Mouse (Mus musculus) hindbrain, embryonic 15.5 days (tissue): ENCODE measurements around the gene Hivep1. TPM values are rescaled to one million over a fixed set of nuclear protein-coding genes. Genes with fewer than 3 reads are reported as not detected.

Experiments
- ATAC-seq: fragments of 200-750 bp; cut with Nextera tagmentation; 2 replicates; pipeline ENCODE4 v1.8.0; 2017; ENCODE audit warnings: low read depth, moderate number of reproducible peaks, moderate TSS enrichment; ENCODE audit not compliant: low FRiP score
- H3K27ac ChIP-seq: fragments of 300-500 bp; sonication (generic); replicated peaks from 2 replicates; pipeline ENCODE4 v1.5.1; 2015; ENCODE audit warnings: mild to moderate bottlenecking, inconsistent platforms
- H3K27me3 ChIP-seq: fragments of 300-500 bp; sonication (generic); 2 replicates; pipeline ENCODE4 v1.6.1; 2015; ENCODE audit warnings: control low read depth, inconsistent platforms
- H3K36me3 ChIP-seq: fragments of 300-500 bp; sonication (generic); 2 replicates; pipeline ENCODE4 v1.6.1; 2015; ENCODE audit warnings: control low read depth, inconsistent platforms
- H3K4me1 ChIP-seq: fragments of 300-500 bp; sonication (generic); replicated peaks from 2 replicates; pipeline ENCODE4 v1.6.1; 2015; ENCODE audit warnings: control low read depth, inconsistent platforms
- H3K4me2 ChIP-seq: fragments of 300-500 bp; sonication (generic); 2 replicates; pipeline ENCODE4 v1.6.1; 2015; ENCODE audit warnings: moderate library complexity, mild to moderate bottlenecking, inconsistent platforms
- H3K4me3 ChIP-seq: fragments of 300-500 bp; sonication (generic); 2 replicates; pipeline ENCODE4 v1.5.1; 2015; ENCODE audit warnings: mild to moderate bottlenecking, inconsistent platforms
- H3K9ac ChIP-seq: fragments of 300-500 bp; sonication (generic); 2 replicates; pipeline ENCODE4 v1.6.1; 2015; ENCODE audit warnings: inconsistent platforms
- H3K9me3 ChIP-seq: fragments of 300-500 bp; sonication (generic); 2 replicates; pipeline ENCODE4 v1.6.1; 2016; ENCODE audit warnings: control low read depth, inconsistent platforms
- WGBS: fragments of 180-500 bp; shearing (Covaris S2); methylation state at CpG from one replicate; pipeline ENCODE4 v1.1.7; 2015; 5-methylcytosine and 5-hydroxymethylcytosine counted together
- polyA plus RNA-seq: library from polyadenylated mRNA; unstranded; fragments of >200 nt; fragmentation: Nextera tagmentation; extraction: Ambion mirVana; gene quantifications from 2 replicates; pipeline ENCODE4 v1.2.1, GENCODE M21; 2015

Hivep1 gene
- 16.6 and 18.9 TPM in 2 replicates for polyA plus RNA-seq

- H3K4me1 ChIP-seq, result peaks cover 43% of the 10 kb centered on the region
- peak; percentile 66 for ATAC-seq
- peak within 1 kb of the TSS; percentile 91 for H3K9ac ChIP-seq
- WGBS, result under 1% methylated on average over 52 of the region's 100 CpGs
- H3K4me2 ChIP-seq, result peak within 1 kb of the TSS; percentile 96
- H3K9me3 ChIP-seq, result no peaks in the 10 kb centered on the region
- H3K27ac ChIP-seq, result peak within 1 kb of the TSS; percentile 95
- peaks cover 17% of the 10 kb centered on the region for H3K36me3 ChIP-seq
- H3K27me3 ChIP-seq, result no peaks in the 10 kb centered on the region
- peak within 1 kb of the TSS; percentile 91 for H3K4me3 ChIP-seq
Observed at GRCm38 (mm10) chr13:42051961-42052695, at the start of gene Hivep1. Gene Hivep1 (plus strand): TSS chr13:42052021.

- H3K4me1 ChIP-seq, result peaks cover 5% of the 10 kb centered on the region; the same call in 1 of the 2 replicates
Observed at GRCm38 (mm10) chr13:42015484-42016045, 36.3 kb upstream of the Hivep1 start.

GRCm38 (mm10) chr13:42016218-42016617, 35.6 kb upstream of the Hivep1 start:
- no peaks in the 10 kb centered on the region for H3K36me3 ChIP-seq
- no peak overlapping the region for H3K27ac ChIP-seq
- no peaks in the 10 kb centered on the region for H3K27me3 ChIP-seq
- 65% methylated on average over 5 of the region's 5 CpGs for WGBS
- H3K4me1 ChIP-seq, result peaks cover 5% of the 10 kb centered on the region; the same call in 1 of the 2 replicates
- ATAC-seq, result no peak
- H3K9ac ChIP-seq, result no peak overlapping the region
- no peak overlapping the region for H3K4me3 ChIP-seq
- H3K4me2 ChIP-seq, result no peak overlapping the region
- H3K9me3 ChIP-seq, result no peaks in the 10 kb centered on the region

More at GRCm38 (mm10) chr13:42015484-42016045, 36.3 kb upstream of the Hivep1 start:
- Histone ChIP-seq H3K27ac (no peak overlapping the region), H3K9me3 (no peaks in the 10 kb centered on the region), H3K9ac (no peak overlapping the region), H3K27me3 (no peaks in the 10 kb centered on the region), H3K36me3 (no peaks in the 10 kb centered on the region), H3K4me2 (no peak overlapping the region), H3K4me3 (no peak overlapping the region)
- no peak for ATAC-seq
- WGBS, result 63% methylated on average over 10 of the region's 10 CpGs

GRCm38 (mm10) chr13:42018356-42018755, 33.5 kb upstream of the Hivep1 start:
- no peaks in the 10 kb centered on the region for H3K27me3 ChIP-seq
- H3K4me1 ChIP-seq, result peaks cover 5% of the 10 kb centered on the region; the same call in 1 of the 2 replicates
- no peaks in the 10 kb centered on the region for H3K36me3 ChIP-seq
- no peak overlapping the region for H3K4me2 ChIP-seq
- no peaks in the 10 kb centered on the region for H3K9me3 ChIP-seq
- no peak for ATAC-seq
- no peak overlapping the region for H3K4me3 ChIP-seq
- no peak overlapping the region for H3K27ac ChIP-seq
- 60% methylated on average over 2 of the region's 2 CpGs for WGBS
- no peak overlapping the region for H3K9ac ChIP-seq

GRCm38 (mm10) chr13:42041203-42041602, 10.6 kb upstream of the Hivep1 start:
- no peak overlapping the region for H3K4me2 ChIP-seq
- no peaks in the 10 kb centered on the region for H3K27me3 ChIP-seq
- 22% methylated on average over 2 of the region's 2 CpGs for WGBS
- H3K27ac ChIP-seq, result no peak overlapping the region
- no peaks in the 10 kb centered on the region for H3K9me3 ChIP-seq
- H3K4me1 ChIP-seq, result no peaks in the 10 kb centered on the region
- no peak overlapping the region for H3K9ac ChIP-seq
- ATAC-seq, result no peak
- no peaks in the 10 kb centered on the region for H3K36me3 ChIP-seq
- H3K4me3 ChIP-seq, result no peak overlapping the region

GRCm38 (mm10) chr13:42043431-42043830, 8.4 kb upstream of the Hivep1 start:
- no peak overlapping the region for H3K4me2 ChIP-seq
- H3K9ac ChIP-seq, result no peak overlapping the region
- H3K36me3 ChIP-seq, result no peaks in the 10 kb centered on the region
- H3K4me1 ChIP-seq, result no peaks in the 10 kb centered on the region
- 84% methylated on average over 7 of the region's 7 CpGs for WGBS
- no peak overlapping the region for H3K27ac ChIP-seq
- ATAC-seq, result no peak
- no peak overlapping the region for H3K4me3 ChIP-seq
- no peaks in the 10 kb centered on the region for H3K27me3 ChIP-seq
- H3K9me3 ChIP-seq, result no peaks in the 10 kb centered on the region

GRCm38 (mm10) chr13:42048991-42049773, 2.6 kb upstream of the Hivep1 start:
- Histone ChIP-seq H3K36me3 (no peaks in the 10 kb centered on the region), H3K9me3 (no peaks in the 10 kb centered on the region), H3K4me1 (peaks cover 29% of the 10 kb centered on the region), H3K4me2 (peak overlapping the region; percentile 96), H3K9ac (peak overlapping the region; percentile 59), H3K27ac (peak overlapping the region; percentile 73), H3K27me3 (no peaks in the 10 kb centered on the region), H3K4me3 (peak overlapping the region; percentile 65)
- under 1% methylated on average over 48 of the region's 48 CpGs for WGBS
- ATAC-seq, result no peak

- Histone ChIP-seq H3K36me3 (no peaks in the 10 kb centered on the region), H3K9me3 (no peaks in the 10 kb centered on the region), H3K27ac (peak overlapping the region; percentile 73), H3K4me3 (peak overlapping the region; percentile 65), H3K9ac (peak overlapping the region; percentile 59), H3K4me1 (peaks cover 35% of the 10 kb centered on the region), H3K4me2 (peak overlapping the region; percentile 96), H3K27me3 (no peaks in the 10 kb centered on the region)
- no peak for ATAC-seq
- under 1% methylated on average over 8 of the region's 8 CpGs for WGBS
Observed at GRCm38 (mm10) chr13:42049774-42050125, 2.1 kb upstream of the Hivep1 start.

- Histone ChIP-seq H3K9me3 (no peaks in the 10 kb centered on the region), H3K4me3 (peak overlapping the region; percentile 91), H3K36me3 (no peaks in the 10 kb centered on the region), H3K9ac (no peak overlapping the region), H3K27ac (no peak overlapping the region), H3K4me2 (peak overlapping the region; percentile 96), H3K27me3 (no peaks in the 10 kb centered on the region), H3K4me1 (peaks cover 39% of the 10 kb centered on the region)
- WGBS, result 10% methylated on average over 3 of the region's 3 CpGs
- no peak for ATAC-seq
Observed at GRCm38 (mm10) chr13:42050160-42050559, 1.7 kb upstream of the Hivep1 start.

- no peaks in the 10 kb centered on the region for H3K9me3 ChIP-seq
- peak overlapping the region; percentile 95 for H3K27ac ChIP-seq
- ATAC-seq, result no peak
- WGBS, result under 1% methylated on average over 10 of the region's 10 CpGs
- peak overlapping the region; percentile 28; the same call in 1 of the 2 replicates for H3K9ac ChIP-seq
- peak overlapping the region; percentile 91 for H3K4me3 ChIP-seq
- H3K4me2 ChIP-seq, result peak overlapping the region; percentile 96
- peaks cover 43% of the 10 kb centered on the region for H3K4me1 ChIP-seq
- H3K27me3 ChIP-seq, result no peaks in the 10 kb centered on the region
- H3K36me3 ChIP-seq, result 0 out of 2 replicates have a peak, but pooled peaks cover 5% of the 10 kb centered on the region
Observed at GRCm38 (mm10) chr13:42050880-42051201, 980 bp upstream of the Hivep1 start.

GRCm38 (mm10) chr13:42051202-42051906, 467 bp upstream of the Hivep1 start:
- peak overlapping the region; percentile 91 for H3K9ac ChIP-seq
- H3K27ac ChIP-seq, result peak overlapping the region; percentile 95
- 0% methylated on average over 41 of the region's 51 CpGs for WGBS
- H3K36me3 ChIP-seq, result peaks cover 10% of the 10 kb centered on the region
- no peaks in the 10 kb centered on the region for H3K9me3 ChIP-seq
- peak overlapping the region; percentile 91 for H3K4me3 ChIP-seq
- H3K4me2 ChIP-seq, result peak overlapping the region; percentile 96
- H3K4me1 ChIP-seq, result peaks cover 43% of the 10 kb centered on the region
- peak; percentile 88 for ATAC-seq
- H3K27me3 ChIP-seq, result no peaks in the 10 kb centered on the region
